ENCODE assay signal across 8 mouse cellular contexts in the genomic region with DNA sequence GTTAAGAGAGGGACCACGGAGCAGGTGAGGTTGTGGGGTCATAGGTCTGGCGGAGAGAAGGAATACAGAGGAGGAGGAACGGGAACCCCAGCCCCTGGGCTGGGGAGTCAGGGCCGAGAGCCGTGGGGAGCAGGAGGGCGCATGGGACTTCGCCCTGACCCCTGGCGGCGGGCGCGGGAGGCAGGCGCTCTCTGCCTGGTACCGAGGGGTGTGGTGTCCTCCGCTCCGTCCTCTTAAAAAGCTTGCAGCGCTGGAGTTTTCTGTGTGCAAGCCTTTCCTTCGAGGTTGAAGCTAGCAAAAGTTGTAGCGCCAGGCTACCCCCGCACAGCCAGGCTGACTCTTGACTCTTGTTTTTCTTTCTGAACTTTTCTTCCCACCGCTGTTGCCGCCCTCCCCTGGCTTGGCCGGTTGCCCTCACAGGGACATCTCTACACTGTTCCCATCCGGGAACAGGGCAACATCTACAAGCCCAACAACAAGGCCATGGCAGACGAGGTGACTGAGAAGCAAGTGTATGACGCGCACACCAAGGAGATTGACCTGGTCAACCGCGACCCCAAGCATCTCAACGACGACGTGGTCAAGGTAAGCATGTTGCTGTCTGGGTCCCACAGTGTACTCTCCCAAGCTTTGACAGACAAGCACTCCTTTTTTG. TPM values are rescaled to one million over a fixed set of nuclear protein-coding genes. Genes with fewer than 3 reads are reported as not detected.
DNase-seq lines count a peak whose midpoint lies in the region; ATAC-seq and TF ChIP-seq lines count a peak whose summit lies in the region.

No protein-coding gene starts in this region.

- no peak for TF ChIP-seq EP300 in ES-Bruce4 (IDR thresholded peaks at IDR 0.05; ENCODE audit: insufficient read depth, low read depth, low read length)
- no peak for TF ChIP-seq EP300 in lung, postnatal 0 days (IDR thresholded peaks at IDR 0.05)

- H3K36me3 ChIP-seq in ES-Bruce4 (ENCODE audit: control insufficient read depth, insufficient read depth, low read length, poor library complexity, severe bottlenecking), result no peaks in the 10 kb centered on the region
- H3K36me3 ChIP-seq in forebrain, postnatal 0 days (ENCODE audit: insufficient read depth), result no peaks in the 10 kb centered on the region
- no peaks in the 10 kb centered on the region for H3K36me3 ChIP-seq in lung, postnatal 0 days (ENCODE audit: insufficient read depth, low read length)

- H3K4me1 ChIP-seq in ES-Bruce4 (ENCODE audit: control insufficient read depth, insufficient read depth, low read length), result peaks cover 2% of the 10 kb centered on the region
- peaks cover 7% of the 10 kb centered on the region; the same call in 1 of the 2 replicates for H3K4me1 ChIP-seq in forebrain, postnatal 0 days (ENCODE audit: insufficient read depth)
- H3K4me1 ChIP-seq in lung, postnatal 0 days (ENCODE audit: insufficient read depth, low read depth, low read length), result no peaks in the 10 kb centered on the region

- no peaks in the 10 kb centered on the region for H3K9me3 ChIP-seq in ES-Bruce4 (replicated peaks; ENCODE audit: control insufficient read depth, insufficient read depth, low read length, poor library complexity, severe bottlenecking)
- H3K9me3 ChIP-seq in forebrain, postnatal 0 days (ENCODE audit: low read length), result no peaks in the 10 kb centered on the region
- no peaks in the 10 kb centered on the region for H3K9me3 ChIP-seq in lung, postnatal 0 days (ENCODE audit: low read length)

- WGBS in forebrain, postnatal 0 days, result 4% methylated on average over 31 of the region's 31 CpGs
- 3% methylated on average over 28 of the region's 31 CpGs for WGBS in lung, postnatal 0 days

- intact Hi-C loops in heart, postnatal 25 days (cut with DNase I), result loop anchor here (1.0 to 2.0 kb wide), 6 partner anchors 25 to 197 kb away; no protein-coding TSS in a partner anchor

- H3K4me3 ChIP-seq in ES-Bruce4 (ENCODE audit: low read depth, low read length), result peak overlapping the region; percentile 27
- peak overlapping the region; percentile 48 for H3K4me3 ChIP-seq in forebrain, postnatal 0 days (ENCODE audit: low read depth, low read length)
- H3K4me3 ChIP-seq in lung, postnatal 0 days (ENCODE audit: low read depth, low read length), result peak overlapping the region; percentile 53

- peak; percentile 15 to 29 for DNase-seq in cerebellum, adult 18-20 months
- peak; percentile 33 for DNase-seq in forebrain, postnatal 0 days
- DNase-seq in heart, postnatal 25 days (ENCODE audit: low spot score), result peak; percentile 67
- DNase-seq in kidney, postnatal 4 days, result peak; percentile 81 to 88
- DNase-seq in lung, postnatal 0 days (ENCODE audit: low spot score), result peak; percentile 92
- peak; percentile 63 for DNase-seq in ovary, adult 18-20 months (ENCODE audit: low spot score)
- DNase-seq in thymus, postnatal 4 days, result peak; percentile 76

- ATAC-seq in forebrain, postnatal 0 days, result peak; percentile 76
- ATAC-seq in lung, postnatal 0 days, result peak; percentile 85

- TF ChIP-seq POLR2A in ES-Bruce4 (IDR thresholded peaks at IDR 0.05; ENCODE audit: insufficient read depth, low read length), result no peak

- TF ChIP-seq CTCF in ES-Bruce4 (IDR thresholded peaks at IDR 0.05; ENCODE audit: low read depth, low read length), result peak; percentile 41
- peak; percentile 70 for TF ChIP-seq CTCF in forebrain, postnatal 0 days (IDR thresholded peaks at IDR 0.05; ENCODE audit: low read depth)
- TF ChIP-seq CTCF in lung, postnatal 0 days (IDR thresholded peaks at IDR 0.05), result peak; percentile 86

- H3K9ac ChIP-seq in ES-Bruce4 (ENCODE audit: low read depth, poor library complexity, severe bottlenecking), result no peak overlapping the region
- 0 out of 2 replicates have a peak overlapping the region, but pooled peaks have one; percentile 18 for H3K9ac ChIP-seq in forebrain, postnatal 0 days
- peak overlapping the region; percentile 72 for H3K9ac ChIP-seq in lung, postnatal 0 days (replicated peaks; ENCODE audit: low read depth)

- H3K27ac ChIP-seq in ES-Bruce4 (ENCODE audit: insufficient read depth, low read length), result no peak overlapping the region
- 0 out of 2 replicates have a peak overlapping the region, but pooled peaks have one; percentile 21 for H3K27ac ChIP-seq in forebrain, postnatal 0 days (ENCODE audit: low read depth, low read length)
- H3K27ac ChIP-seq in lung, postnatal 0 days (ENCODE audit: low read length), result peak overlapping the region; percentile 90

- peak overlapping the region; percentile 77 for H3K4me2 ChIP-seq in forebrain, postnatal 0 days (ENCODE audit: low read depth)
- H3K4me2 ChIP-seq in lung, postnatal 0 days (replicated peaks; ENCODE audit: low read depth, low read length), result peak overlapping the region; percentile 76

- no peaks in the 10 kb centered on the region; the same call in 1 of the 2 replicates for H3K27me3 ChIP-seq in ES-Bruce4 (ENCODE audit: control insufficient read depth, insufficient read depth, low read length, poor library complexity, severe bottlenecking)
- peaks cover 10% of the 10 kb centered on the region; the same call in 1 of the 2 replicates for H3K27me3 ChIP-seq in forebrain, postnatal 0 days (ENCODE audit: insufficient read depth, low read length)
- H3K27me3 ChIP-seq in lung, postnatal 0 days (replicated peaks; ENCODE audit: insufficient read depth, low read length), result no peaks in the 10 kb centered on the region

RNA-seq across cellular contexts. Expression of a gene that starts 1.5 kb away (rescaled TPM):
- polyA plus RNA-seq in ES-Bruce4 (2011; ENCODE audit: insufficient read depth, insufficient read length, low read depth, missing spikeins), result 22.4 and 28.7 TPM in 2 replicates
- 42.4 and 47.0 TPM in 2 replicates for total RNA-seq in forebrain, postnatal 0 days (2014; rRNA removed)
- polyA plus RNA-seq in forebrain, postnatal 0 days (2015; fragmentation: Nextera tagmentation; extraction: Ambion mirVana), result 32.8 and 38.4 TPM in 2 replicates
- total RNA-seq in heart, postnatal 25 days (2021), result 100 to 1,000 TPM; 242 to 304 TPM
- 1,087 and 1,202 TPM in 2 replicates for polyA plus RNA-seq in lung, postnatal 0 days (2015; fragmentation: Nextera tagmentation; extraction: Ambion mirVana)

RNA-seq across cellular contexts. Expression of a gene that starts 26.6 kb away (rescaled TPM):
- 4.7 and 6.4 TPM in 2 replicates for polyA plus RNA-seq in ES-Bruce4 (2011; ENCODE audit: insufficient read depth, insufficient read length, low read depth, missing spikeins)
- total RNA-seq in forebrain, postnatal 0 days (2014; rRNA removed), result 15.8 and 18.7 TPM in 2 replicates
- 16.7 and 20.7 TPM in 2 replicates for polyA plus RNA-seq in forebrain, postnatal 0 days (2015; fragmentation: Nextera tagmentation; extraction: Ambion mirVana)
- total RNA-seq in heart, postnatal 25 days (2021), result 10 to 100 TPM; 51.1 to 56.1 TPM
- 318 and 355 TPM in 2 replicates for polyA plus RNA-seq in lung, postnatal 0 days (2015; fragmentation: Nextera tagmentation; extraction: Ambion mirVana)

Comparison
In these comparisons a context has a peak if more than half of its experiments do, and no peak if none do; other contexts are left out.
1. DNase-seq: peak in every context shown above with its lines; median percentile 92 in lung, postnatal 0 days; 84 in kidney, postnatal 4 days; 76 in thymus, postnatal 4 days; 67 in heart, postnatal 25 days; 63 in ovary, adult 18-20 months; 33 in forebrain, postnatal 0 days; 22 in cerebellum, adult 18-20 months.
2. RNA of a gene that starts 1.5 kb away (polyA plus RNA-seq): 1,087 to 1,202 TPM in lung, postnatal 0 days; 32.8 to 38.4 TPM in forebrain, postnatal 0 days and 22.4 to 28.7 TPM in ES-Bruce4; every median in the first group is over 10 times any median in the second.
3. RNA of a gene that starts 26.6 kb away (polyA plus RNA-seq): 318 to 355 TPM in lung, postnatal 0 days; 16.7 to 20.7 TPM in forebrain, postnatal 0 days and 4.7 to 6.4 TPM in ES-Bruce4; every median in the first group is over 10 times any median in the second.
4. Peak in every context shown above with its lines, with median percentiles within 50 percentile points of each other: H3K4me3 ChIP-seq and CTCF ChIP-seq.